ENCODE assay signal across 22 mouse cellular contexts in genomic region chr9:104401673-104402072, GRCm38 (mm10).
"Had no signal": no experiment of that assay in that cellular context is flagged by ENCODE, and none has a peak within 500 bp of the region (broad histone marks: within the 10 kb centered on the region; RNA-seq: fewer than 3 reads in every experiment).

No protein-coding gene starts in this region.

- DNase-seq: forebrain, postnatal 0 days; gastrocnemius, postnatal 14 days; gastrocnemius, postnatal 36 days; heart, adult 18-20 months; heart, postnatal 10 days; heart, postnatal 4 days; kidney, adult 18-20 months; kidney, adult 8-10 months; kidney, postnatal 10 days; kidney, postnatal 25 days; kidney, postnatal 4 days; left cerebral cortex, postnatal 4 days had no signal

- H3K4me2 ChIP-seq: forebrain, embryonic 15.5 days; heart, embryonic 12.5 days; hindbrain, embryonic 12.5 days; hindbrain, embryonic 15.5 days; limb, embryonic 13.5 days; limb, embryonic 15.5 days had no signal

- H3K27ac ChIP-seq: forebrain, embryonic 15.5 days; hindbrain, embryonic 10.5 days; hindbrain, embryonic 12.5 days; hindbrain, embryonic 15.5 days; hindbrain, postnatal 0 days; layer of hippocampus, adult 2 months; left cerebral cortex, adult 2 months; limb, embryonic 13.5 days; limb, embryonic 15.5 days had no signal

- H3K4me1 ChIP-seq: forebrain, embryonic 15.5 days; heart, embryonic 12.5 days; hindbrain, embryonic 10.5 days; hindbrain, embryonic 12.5 days; hindbrain, embryonic 15.5 days; limb, embryonic 13.5 days; limb, embryonic 15.5 days had no signal

- H3K27me3 ChIP-seq: forebrain, embryonic 15.5 days; heart, embryonic 12.5 days; hindbrain, embryonic 12.5 days; limb, embryonic 13.5 days; limb, embryonic 15.5 days had no signal

- H3K9me3 ChIP-seq: forebrain, embryonic 15.5 days; heart, embryonic 12.5 days; hindbrain, embryonic 10.5 days; hindbrain, embryonic 12.5 days; hindbrain, embryonic 15.5 days; limb, embryonic 13.5 days; limb, embryonic 15.5 days had no signal

- H3K9ac ChIP-seq: forebrain, embryonic 15.5 days; forebrain, postnatal 0 days; heart, embryonic 12.5 days; hindbrain, embryonic 12.5 days; hindbrain, embryonic 15.5 days; limb, embryonic 13.5 days; limb, embryonic 15.5 days had no signal

- H3K4me3 ChIP-seq: forebrain, embryonic 15.5 days; heart, embryonic 12.5 days; hindbrain, embryonic 10.5 days; hindbrain, embryonic 12.5 days; hindbrain, embryonic 15.5 days; layer of hippocampus, adult 2 months; left cerebral cortex, adult 2 months; limb, embryonic 13.5 days; limb, embryonic 15.5 days had no signal

- ATAC-seq: forebrain, embryonic 15.5 days; forebrain, postnatal 0 days; hindbrain, postnatal 0 days had no signal

- H3K36me3 ChIP-seq: forebrain, embryonic 15.5 days; heart, embryonic 12.5 days; hindbrain, embryonic 10.5 days; hindbrain, embryonic 12.5 days; hindbrain, embryonic 15.5 days; limb, embryonic 13.5 days; limb, embryonic 15.5 days had no signal
